Mouse (Mus musculus): Measurements from ENCODE around the gene Piga. TPM values are rescaled to one million over a fixed set of nuclear protein-coding genes. Genes with fewer than 3 reads are reported as not detected.

Piga gene
- polyA plus RNA-seq, 1 experiment from 2014 or later, result 10.7 TPM

DNA sequence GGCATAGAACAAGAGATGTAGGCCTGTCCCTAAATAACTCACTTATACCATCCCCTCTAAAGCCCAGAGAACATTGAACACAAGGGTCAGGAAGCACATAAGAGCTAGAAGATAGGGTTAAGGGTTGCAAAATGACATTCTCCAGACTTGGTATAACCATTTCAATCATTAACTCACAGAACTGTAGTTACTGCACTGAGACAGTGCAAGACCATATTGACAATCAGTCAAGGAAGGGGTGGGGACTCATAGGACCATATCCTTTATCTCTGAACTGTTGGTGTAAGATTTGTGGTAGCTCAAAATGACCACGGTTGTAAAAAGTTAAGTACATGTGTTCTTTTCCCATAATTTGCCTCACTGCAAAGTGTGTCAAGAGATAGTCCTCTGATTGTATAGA, 9.0 kb upstream of the Piga start:
- Histone ChIP-seq H3K4me2 (no peak overlapping the region), H3K27ac (no peak overlapping the region), H3K9ac (no peak overlapping the region), H3K36me3 (ENCODE audit: poor library complexity, severe bottlenecking) (no peaks in the 10 kb centered on the region), H3K4me1 (no peaks in the 10 kb centered on the region), H3K27me3 (no peaks in the 10 kb centered on the region), H3K4me3 (no peak overlapping the region), H3K9me3 (replicated peaks) (no peaks in the 10 kb centered on the region)
- WGBS, result 87% methylated on average over 1 of the region's 1 CpGs
- ATAC-seq, result no peak

DNA sequence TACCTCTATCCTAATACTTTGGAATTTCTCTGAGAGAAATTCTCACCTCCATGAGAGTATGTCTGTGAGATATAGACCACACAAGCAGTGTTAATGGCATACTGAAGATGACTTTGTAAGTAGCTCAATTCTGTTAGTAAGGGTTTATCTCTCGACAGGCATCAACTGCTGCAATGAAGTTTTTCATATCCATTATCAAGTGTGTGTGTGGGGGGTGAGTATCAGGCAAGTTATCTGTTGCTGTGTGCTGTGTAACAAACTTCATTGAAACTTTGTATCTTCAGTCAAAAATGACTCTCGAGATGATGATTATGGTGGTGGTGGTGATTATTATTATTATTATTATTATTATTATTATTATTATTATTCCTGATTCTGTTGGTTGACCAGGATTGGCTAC, 2.8 kb upstream of the Piga start:
- Histone ChIP-seq H3K4me2 (no peak overlapping the region), H3K27ac (no peak overlapping the region), H3K4me3 (no peak overlapping the region), H3K9me3 (replicated peaks) (no peaks in the 10 kb centered on the region), H3K4me1 (peaks cover 10% of the 10 kb centered on the region), H3K36me3 (ENCODE audit: poor library complexity, severe bottlenecking) (no peaks in the 10 kb centered on the region), H3K9ac (no peak overlapping the region), H3K27me3 (no peaks in the 10 kb centered on the region)
- 90% methylated on average over 2 of the region's 2 CpGs for WGBS
- ATAC-seq, result no peak

DNA sequence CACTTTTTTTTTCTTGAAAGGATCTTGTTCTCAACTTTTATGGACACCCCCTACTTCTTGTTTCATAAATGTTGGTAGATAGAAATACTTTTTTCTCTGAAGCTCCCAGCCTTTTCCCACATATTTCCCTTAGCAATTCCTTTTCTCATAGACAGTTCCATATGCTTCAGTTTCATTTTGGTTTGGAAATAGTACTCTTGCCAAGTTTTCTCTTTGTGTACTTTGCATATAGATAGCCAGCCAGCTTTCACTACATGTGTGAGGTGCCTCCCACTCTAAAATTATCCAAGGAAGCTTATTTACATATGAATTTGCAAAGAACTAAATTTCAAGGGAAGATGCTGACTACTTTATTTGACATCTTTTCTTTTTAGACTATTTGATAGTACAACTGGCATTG, 1.6 kb upstream of the Piga start:
- Histone ChIP-seq H3K9ac (no peak overlapping the region), H3K27ac (no peak overlapping the region), H3K4me3 (no peak overlapping the region), H3K4me2 (no peak overlapping the region), H3K9me3 (replicated peaks) (no peaks in the 10 kb centered on the region), H3K27me3 (no peaks in the 10 kb centered on the region), H3K4me1 (peaks cover 10% of the 10 kb centered on the region), H3K36me3 (ENCODE audit: poor library complexity, severe bottlenecking) (peaks cover 6% of the 10 kb centered on the region; the same call in 1 of the 2 replicates)
- ATAC-seq, result no peak

DNA sequence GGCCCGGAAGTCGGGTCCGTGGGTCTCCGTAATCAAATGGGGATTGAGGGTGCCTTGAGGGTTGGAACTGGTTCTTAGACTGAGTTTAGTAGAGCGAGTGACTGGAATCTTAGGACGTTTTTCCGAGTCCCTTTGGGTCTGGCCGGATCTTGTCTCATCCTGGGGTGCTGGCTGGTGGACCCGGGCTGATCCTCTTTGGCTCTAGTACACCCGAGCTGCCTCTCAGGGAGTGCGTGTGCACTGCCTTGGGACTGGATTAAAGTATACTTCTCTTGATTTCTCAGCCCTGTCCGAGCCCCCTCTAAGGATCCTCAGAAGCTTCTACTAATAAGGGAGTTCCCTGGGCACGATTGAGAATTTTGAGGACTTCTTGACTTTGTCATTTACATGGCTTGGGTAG, 368 bp downstream of the Piga start:
- Histone ChIP-seq H3K4me3 (peak overlapping the region; percentile 50), H3K27me3 (no peaks in the 10 kb centered on the region), H3K9me3 (replicated peaks) (no peaks in the 10 kb centered on the region), H3K9ac (peak overlapping the region; percentile 70), H3K27ac (no peak overlapping the region), H3K4me1 (peaks cover 10% of the 10 kb centered on the region), H3K4me2 (peak overlapping the region; percentile 60), H3K36me3 (ENCODE audit: poor library complexity, severe bottlenecking) (peaks cover 9% of the 10 kb centered on the region; the same call in 1 of the 2 replicates)
- WGBS, result 32% methylated on average over 12 of the region's 13 CpGs
- peak; percentile 37; the same call in 1 of the 2 replicates for ATAC-seq

DNA sequence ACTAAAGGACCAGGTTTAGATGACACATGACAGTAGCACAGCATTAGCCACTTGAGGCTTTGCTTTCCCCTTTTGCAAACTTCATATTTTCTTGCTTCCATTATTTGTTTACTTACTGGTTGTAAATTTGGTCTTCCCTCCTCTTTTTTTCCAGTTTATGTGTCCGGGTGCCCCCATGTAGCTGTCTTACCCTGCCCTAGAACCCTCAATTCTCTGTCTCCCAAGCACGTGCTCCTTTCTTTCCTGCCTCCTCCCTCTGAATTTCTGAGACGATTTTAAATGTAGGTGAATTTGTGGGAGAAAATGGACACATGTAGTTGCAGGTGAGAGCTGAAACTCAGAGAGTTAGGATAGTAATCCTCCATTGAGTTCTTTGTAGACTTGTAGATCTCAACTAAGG, 931 bp downstream of the Piga start:
- Histone ChIP-seq H3K9me3 (replicated peaks) (no peaks in the 10 kb centered on the region), H3K4me1 (peaks cover 10% of the 10 kb centered on the region), H3K4me3 (peak overlapping the region; percentile 50), H3K27me3 (no peaks in the 10 kb centered on the region), H3K9ac (peak overlapping the region; percentile 70), H3K4me2 (peak overlapping the region; percentile 60), H3K27ac (no peak overlapping the region), H3K36me3 (ENCODE audit: poor library complexity, severe bottlenecking) (peaks cover 9% of the 10 kb centered on the region; the same call in 1 of the 2 replicates)
- 66% methylated on average over 3 of the region's 3 CpGs for WGBS
- ATAC-seq, result no peak

DNA sequence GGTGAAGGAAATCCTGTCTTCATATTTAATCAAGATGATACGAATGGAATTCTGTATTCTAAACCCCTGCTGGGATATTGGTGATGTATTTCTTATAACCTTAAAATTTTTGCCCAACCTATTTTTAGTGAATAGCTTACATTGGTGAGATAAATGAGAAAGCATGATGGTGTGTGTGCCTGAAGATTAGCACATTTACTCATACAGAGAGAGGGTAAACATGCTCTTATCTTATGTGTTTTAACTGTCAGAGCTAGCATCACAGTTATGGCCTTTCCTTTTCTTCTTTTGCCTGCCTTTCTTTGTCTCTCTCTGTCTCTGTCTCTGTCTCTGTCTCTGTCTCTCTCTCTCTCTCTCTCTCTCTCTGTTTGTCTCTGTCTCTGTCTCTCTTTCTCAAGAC, 5.2 kb downstream of the Piga start:
- H3K9ac ChIP-seq, result no peak overlapping the region
- no peaks in the 10 kb centered on the region for H3K27me3 ChIP-seq
- H3K36me3 ChIP-seq (ENCODE audit: poor library complexity, severe bottlenecking), result peaks cover 20% of the 10 kb centered on the region
- no peak overlapping the region for H3K4me2 ChIP-seq
- no peak overlapping the region for H3K27ac ChIP-seq
- ATAC-seq, result no peak
- no peak overlapping the region for H3K4me3 ChIP-seq
- WGBS, result 80% methylated on average over 1 of the region's 1 CpGs
- H3K4me1 ChIP-seq, result peaks cover 10% of the 10 kb centered on the region
- H3K9me3 ChIP-seq (replicated peaks), result no peaks in the 10 kb centered on the region

DNA sequence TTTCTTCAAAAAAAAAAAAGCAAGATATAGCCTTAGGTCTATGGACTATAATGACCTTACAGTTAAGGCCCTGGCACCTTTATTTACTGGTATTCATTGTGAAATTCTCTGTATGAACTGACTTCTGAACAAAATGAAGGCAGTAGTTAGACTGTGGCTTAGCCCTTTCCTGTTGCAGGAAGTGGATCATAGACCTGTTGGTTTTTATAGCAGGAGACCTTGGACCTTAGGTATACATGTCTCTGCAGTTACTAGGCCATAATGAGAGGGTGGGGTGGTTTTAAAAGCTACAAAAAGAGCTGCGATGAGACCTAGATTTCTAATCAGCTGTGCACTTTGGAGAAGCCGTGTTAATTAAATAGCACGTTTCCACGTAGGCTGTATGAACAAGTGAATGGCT, 7.7 kb downstream of the Piga start:
- H3K9me3 ChIP-seq (replicated peaks), result no peaks in the 10 kb centered on the region
- ATAC-seq, result no peak
- H3K36me3 ChIP-seq (ENCODE audit: poor library complexity, severe bottlenecking), result peaks cover 32% of the 10 kb centered on the region
- H3K4me2 ChIP-seq, result no peak overlapping the region
- no peak overlapping the region for H3K27ac ChIP-seq
- 87% methylated on average over 4 of the region's 4 CpGs for WGBS
- no peak overlapping the region for H3K4me3 ChIP-seq
- H3K27me3 ChIP-seq, result no peaks in the 10 kb centered on the region
- no peak overlapping the region for H3K9ac ChIP-seq
- H3K4me1 ChIP-seq, result no peaks in the 10 kb centered on the region

DNA sequence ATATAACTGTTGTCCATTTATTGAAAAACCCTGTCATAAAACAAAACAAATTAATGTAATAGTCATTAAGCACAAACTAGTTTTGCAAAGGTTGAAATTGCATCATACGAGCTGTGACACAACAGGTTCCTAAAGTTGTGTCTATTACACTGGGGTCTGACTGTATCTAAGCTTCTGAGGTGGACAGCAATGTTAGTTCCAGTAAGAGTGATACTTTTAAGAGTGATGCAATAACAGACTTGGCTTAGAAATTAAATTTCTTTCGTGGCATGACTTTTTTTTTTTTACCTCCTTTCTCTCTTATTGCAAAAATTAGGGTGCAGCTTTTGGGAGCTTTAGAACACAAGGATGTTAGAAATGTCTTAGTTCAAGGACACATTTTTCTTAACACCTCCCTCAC, 8.6 kb downstream of the Piga start:
- Histone ChIP-seq H3K9ac (no peak overlapping the region), H3K4me1 (no peaks in the 10 kb centered on the region), H3K36me3 (ENCODE audit: poor library complexity, severe bottlenecking) (peaks cover 30% of the 10 kb centered on the region), H3K27ac (no peak overlapping the region), H3K4me3 (no peak overlapping the region), H3K27me3 (no peaks in the 10 kb centered on the region), H3K4me2 (no peak overlapping the region), H3K9me3 (replicated peaks) (no peaks in the 10 kb centered on the region)
- 80% methylated on average over 2 of the region's 2 CpGs for WGBS
- ATAC-seq, result no peak

DNA sequence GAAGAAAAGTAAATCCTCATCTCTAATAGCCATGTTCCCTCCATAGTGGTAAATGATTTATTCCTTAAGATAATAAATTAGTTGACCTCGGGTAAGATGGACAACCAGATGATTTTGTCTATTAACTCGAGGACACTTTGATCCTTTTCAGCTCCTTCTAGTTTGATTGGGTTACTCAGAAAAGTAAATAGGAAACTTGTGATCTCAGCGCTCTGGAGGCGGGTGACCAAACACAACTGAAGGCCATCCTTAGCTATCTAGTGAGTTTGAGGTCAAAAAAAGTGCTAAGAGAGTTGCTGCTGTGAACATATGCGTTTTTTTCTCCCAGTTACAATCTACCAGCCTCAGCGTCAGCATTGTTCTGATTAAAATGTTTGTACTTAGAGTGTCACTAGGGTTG, 11.0 kb downstream of the Piga start:
- H3K36me3 ChIP-seq (ENCODE audit: poor library complexity, severe bottlenecking), result peaks cover 29% of the 10 kb centered on the region
- WGBS, result 83% methylated on average over 6 of the region's 6 CpGs

DNA sequence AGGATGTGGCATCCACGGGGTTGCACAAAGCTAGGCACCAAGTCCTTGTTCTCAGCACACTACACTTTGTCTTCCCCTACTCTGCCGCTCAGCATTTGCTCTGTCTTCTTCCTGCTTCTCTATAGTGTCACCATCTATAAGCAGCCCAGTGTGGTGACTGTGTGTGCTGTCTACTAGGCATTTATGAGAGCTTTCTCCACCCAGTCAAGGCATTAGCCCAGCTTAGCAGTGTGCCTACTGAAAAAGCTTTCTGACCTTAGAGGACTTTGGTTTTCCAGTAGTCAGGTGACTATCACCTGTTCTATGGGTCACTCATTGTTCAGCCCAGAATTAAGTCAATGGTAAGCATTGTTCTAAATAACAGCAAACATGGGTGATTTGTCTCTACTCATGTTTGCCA, 11.5 kb downstream of the Piga start:
- Histone ChIP-seq H3K9ac (no peak overlapping the region), H3K27ac (no peak overlapping the region), H3K36me3 (ENCODE audit: poor library complexity, severe bottlenecking) (peaks cover 29% of the 10 kb centered on the region), H3K9me3 (replicated peaks) (no peaks in the 10 kb centered on the region), H3K4me2 (no peak overlapping the region), H3K27me3 (no peaks in the 10 kb centered on the region), H3K4me1 (no peaks in the 10 kb centered on the region), H3K4me3 (no peak overlapping the region)
- 86% methylated on average over 2 of the region's 2 CpGs for WGBS
- no peak for ATAC-seq

More for the DNA sequence above, 11.0 kb downstream of the Piga start:
- Histone ChIP-seq H3K27me3 (no peaks in the 10 kb centered on the region), H3K9me3 (replicated peaks) (no peaks in the 10 kb centered on the region), H3K4me1 (no peaks in the 10 kb centered on the region), H3K4me3 (no peak overlapping the region), H3K4me2 (no peak overlapping the region), H3K9ac (no peak overlapping the region), H3K27ac (no peak overlapping the region)
- ATAC-seq, result no peak

DNA sequence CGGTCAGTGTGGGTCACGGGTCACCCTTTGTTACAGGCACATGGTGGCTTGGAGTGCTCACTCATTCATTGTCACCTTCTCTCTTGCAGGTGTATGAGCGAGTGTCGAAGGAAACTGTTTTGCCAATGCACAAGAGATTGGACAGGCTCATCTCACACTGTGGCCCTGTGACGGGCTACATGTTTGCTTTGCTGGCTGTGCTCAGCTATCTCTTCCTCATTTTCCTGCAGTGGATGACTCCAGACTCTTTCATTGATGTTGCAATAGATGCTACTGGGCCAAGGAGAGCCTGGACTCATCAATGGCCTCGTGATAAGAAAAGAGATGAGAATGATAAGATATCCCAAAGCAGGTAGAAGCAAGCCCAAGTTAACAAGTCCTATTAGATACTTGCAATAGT, 12.0 kb downstream of the Piga start:
- Histone ChIP-seq H3K27me3 (no peaks in the 10 kb centered on the region), H3K9ac (no peak overlapping the region), H3K36me3 (ENCODE audit: poor library complexity, severe bottlenecking) (peaks cover 29% of the 10 kb centered on the region), H3K4me3 (no peak overlapping the region), H3K4me1 (no peaks in the 10 kb centered on the region), H3K4me2 (no peak overlapping the region), H3K9me3 (replicated peaks) (no peaks in the 10 kb centered on the region), H3K27ac (no peak overlapping the region)
- 95% methylated on average over 6 of the region's 6 CpGs for WGBS
- no peak for ATAC-seq

DNA sequence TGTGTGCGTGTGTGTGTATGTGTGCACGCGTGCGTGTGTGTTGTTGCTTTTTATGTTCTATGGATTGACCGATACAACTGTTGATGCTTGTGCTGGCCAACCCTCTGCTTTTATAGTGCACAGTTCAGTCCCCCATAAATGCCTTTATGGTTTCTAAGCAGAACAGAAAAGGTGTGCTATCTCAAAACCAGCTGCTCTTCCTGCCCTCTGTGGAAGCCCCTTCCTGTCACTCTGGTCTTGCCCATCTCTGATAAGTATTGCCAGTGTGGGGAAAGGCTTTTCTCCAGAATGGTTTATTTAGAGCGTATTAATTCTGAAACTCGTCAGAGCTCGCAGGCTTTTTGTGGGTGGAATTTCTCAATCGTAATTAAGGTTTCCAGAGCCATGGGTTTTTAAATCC, 13.1 kb downstream of the Piga start:
- Histone ChIP-seq H3K36me3 (ENCODE audit: poor library complexity, severe bottlenecking) (peaks cover 29% of the 10 kb centered on the region), H3K4me3 (no peak overlapping the region), H3K27me3 (no peaks in the 10 kb centered on the region), H3K9me3 (replicated peaks) (no peaks in the 10 kb centered on the region), H3K9ac (no peak overlapping the region), H3K4me1 (no peaks in the 10 kb centered on the region), H3K4me2 (no peak overlapping the region), H3K27ac (no peak overlapping the region)
- 95% methylated on average over 9 of the region's 9 CpGs for WGBS
- no peak for ATAC-seq

DNA sequence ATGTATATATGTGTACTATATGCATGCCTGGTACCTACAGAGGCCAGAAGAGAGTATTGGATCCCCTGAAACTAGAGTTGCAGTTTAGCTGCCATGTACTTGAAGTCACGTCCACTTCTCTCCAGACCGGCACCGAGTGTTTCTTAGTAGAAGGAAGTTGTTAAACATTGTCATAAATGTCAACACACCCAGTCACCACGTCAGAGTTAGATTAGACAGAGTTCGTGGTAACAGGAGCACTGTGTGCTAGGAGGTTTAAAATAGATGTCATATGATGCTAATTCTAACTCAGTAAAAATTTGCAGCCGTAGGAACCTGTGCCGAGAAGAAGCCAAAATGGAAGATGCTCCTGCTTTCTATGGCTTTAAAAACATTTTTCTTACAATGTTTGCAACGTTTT, 17.1 kb downstream of the Piga start, which contains the start of gene Asb11:
Gene Asb11, plus strand, starts transcription at position 286 of the 400 bp plus-strand sequence.
- no peak within 1 kb of the TSS for H3K4me2 ChIP-seq
- H3K27me3 ChIP-seq, result no peaks in the 10 kb centered on the region
- H3K9me3 ChIP-seq (replicated peaks), result no peaks in the 10 kb centered on the region
- peaks cover 11% of the 10 kb centered on the region for H3K36me3 ChIP-seq (ENCODE audit: poor library complexity, severe bottlenecking)
- no peaks in the 10 kb centered on the region for H3K4me1 ChIP-seq
- no peak within 1 kb of the TSS for H3K4me3 ChIP-seq
- ATAC-seq, result no peak
- H3K27ac ChIP-seq, result no peak within 1 kb of the TSS
- no peak within 1 kb of the TSS for H3K9ac ChIP-seq
- 81% methylated on average over 8 of the region's 8 CpGs for WGBS
